Mouse (Mus musculus) brain, adult 2 months (tissue): ENCODE results near the gene Ppa2.
A peak's percentile ranks its signal among the peaks of the same experiment; 100 is the strongest.

Experiments used
- DNase-seq: peaks from one replicate; pipeline ENCODE4 v3.0.0; 2011; ENCODE audit warnings: low read depth, low spot score

Ppa2 gene

GRCm38 (mm10) chr3:133309954-133310808 is at the start of gene Ppa2:
Gene Ppa2, plus strand, starts transcription at chr3:133310110.
- DNase-seq, result peak; percentile 93

- peak; percentile 78 for DNase-seq
Measured at GRCm38 (mm10) chr3:133271887-133272286, 38.0 kb upstream of the Ppa2 start.

- DNase-seq, result no peak
Measured at GRCm38 (mm10) chr3:133284587-133284986, 25.3 kb upstream of the Ppa2 start.

GRCm38 (mm10) chr3:133288795-133289194 is 21.1 kb upstream of the Ppa2 start:
- no peak for DNase-seq

- DNase-seq, result no peak
Measured at GRCm38 (mm10) chr3:133304328-133304727, 5.6 kb upstream of the Ppa2 start.

GRCm38 (mm10) chr3:133308361-133308760 is 1.5 kb upstream of the Ppa2 start:
- DNase-seq, result no peak

GRCm38 (mm10) chr3:133309359-133309758 is 551 bp upstream of the Ppa2 start:
- DNase-seq, result no peak

GRCm38 (mm10) chr3:133310809-133311179 is 884 bp downstream of the Ppa2 start:
- no peak for DNase-seq

GRCm38 (mm10) chr3:133312331-133312730 is 2.4 kb downstream of the Ppa2 start:
- DNase-seq, result no peak

- DNase-seq, result no peak
Measured at GRCm38 (mm10) chr3:133312850-133313249, 2.9 kb downstream of the Ppa2 start.

- no peak for DNase-seq
Measured at GRCm38 (mm10) chr3:133313491-133314199, 3.7 kb downstream of the Ppa2 start.

GRCm38 (mm10) chr3:133314475-133314874 is 4.6 kb downstream of the Ppa2 start:
- DNase-seq, result peak; percentile 77

GRCm38 (mm10) chr3:133315011-133315410 is 5.1 kb downstream of the Ppa2 start:
- no peak for DNase-seq

- no peak for DNase-seq
Measured at GRCm38 (mm10) chr3:133315647-133316046, 5.7 kb downstream of the Ppa2 start.

- DNase-seq, result no peak
Measured at GRCm38 (mm10) chr3:133317845-133318244, 7.9 kb downstream of the Ppa2 start.

GRCm38 (mm10) chr3:133318596-133318995 is 8.7 kb downstream of the Ppa2 start:
- DNase-seq, result no peak

- DNase-seq, result no peak
Measured at GRCm38 (mm10) chr3:133319795-133320194, 9.9 kb downstream of the Ppa2 start.

- DNase-seq, result no peak
Measured at GRCm38 (mm10) chr3:133320313-133320712, 10.4 kb downstream of the Ppa2 start.

- DNase-seq, result no peak
Measured at GRCm38 (mm10) chr3:133321928-133322327, 12.0 kb downstream of the Ppa2 start.

- DNase-seq, result no peak
Measured at GRCm38 (mm10) chr3:133322552-133322951, 12.6 kb downstream of the Ppa2 start.

GRCm38 (mm10) chr3:133325135-133325534 is 15.2 kb downstream of the Ppa2 start:
- DNase-seq, result no peak

- no peak for DNase-seq
Measured at GRCm38 (mm10) chr3:133328551-133328950, 18.6 kb downstream of the Ppa2 start.

GRCm38 (mm10) chr3:133329406-133329805 is 19.5 kb downstream of the Ppa2 start:
- DNase-seq, result no peak
